18 mouse cellular contexts compared by ENCODE assay signal in genomic region chr5:74969341-74969740, GRCm38 (mm10).
DNase-seq lines count a peak whose midpoint lies in the region.
"Had no signal": no experiment of that assay in that cellular context is flagged by ENCODE, and none has a peak within 500 bp of the region (broad histone marks: within the 10 kb centered on the region; RNA-seq: fewer than 3 reads in every experiment).

No protein-coding gene starts in this region.

- DNase-seq in frontal cortex, postnatal 36 days (ENCODE audit: low spot score in 2 of 2) = peak; percentile 17 to 21
- DNase-seq in frontal cortex, postnatal 25 days (ENCODE audit: low spot score in 2 of 2) = no peak
- peak; percentile 33 to 50 for DNase-seq in right cerebral cortex, adult 2 months (ENCODE audit: low spot score in 2 of 2)
- no peak for DNase-seq in right cerebral cortex, postnatal 25 days
- peak; percentile 37 for DNase-seq in 3T3-L1 (ENCODE audit: low read depth, low spot score)
- DNase-seq in brain, adult 2 months (ENCODE audit: low read depth, low spot score) = peak; percentile 51
- DNase-seq in gastrocnemius, adult 8-10 months (ENCODE audit: low spot score in 2 of 2) = no peak
- DNase-seq: adrenal gland, adult 8-10 months; adrenal gland, postnatal 14 days; adrenal gland, postnatal 36 days; cerebellum, adult 11 months; cerebellum, adult 18-20 months; cerebellum, adult 8-10 months; cerebellum, adult 9-11 months; cerebellum, postnatal 14 days; cerebellum, postnatal 36 days; embryo, embryonic 11 days; forebrain, postnatal 0 days had no signal

Comparison
In these comparisons a context has a peak if more than half of its experiments do, and no peak if none do; other contexts are left out.
1. DNase-seq: peak in frontal cortex, postnatal 36 days (2 of 2), right cerebral cortex, adult 2 months (2 of 2), 3T3-L1 (single experiment) and brain, adult 2 months (single experiment); none in frontal cortex, postnatal 25 days (0 of 2), right cerebral cortex, postnatal 25 days (single experiment) and gastrocnemius, adult 8-10 months (0 of 2).